Mouse (Mus musculus): Measurements from ENCODE around the gene Serping1. TPM values are rescaled to one million over a fixed set of nuclear protein-coding genes. Genes with fewer than 3 reads are reported as not detected.
A peak's percentile ranks its signal among the peaks of the same experiment; 100 is the strongest.

Serping1 gene
- polyA plus RNA-seq, 1 experiment from 2014 or later, result 62.5 TPM

DNA sequence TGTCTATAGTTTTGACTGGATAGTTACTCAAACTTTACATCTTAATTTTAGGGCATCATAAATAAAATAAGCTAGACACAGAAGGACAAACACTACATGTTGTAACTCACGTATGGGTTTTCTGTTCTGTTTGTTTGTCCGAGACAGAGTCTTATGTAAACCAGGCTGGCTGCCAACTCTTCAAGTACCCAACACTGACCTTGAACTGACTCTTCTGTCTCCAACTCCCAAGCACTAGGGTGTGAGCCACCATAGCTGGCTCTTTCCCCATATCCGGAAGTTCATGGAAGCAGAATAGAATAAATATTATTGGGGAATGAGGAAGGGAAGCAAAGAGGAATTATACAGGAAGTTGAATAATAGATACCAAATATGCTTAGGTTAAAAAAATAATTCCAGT, 17.3 kb upstream of the Serping1 start:
- Histone ChIP-seq H3K4me3 (ENCODE audit: low read length) (no peak overlapping the region), H3K27me3 (replicated peaks; ENCODE audit: control insufficient read depth, insufficient read depth, low read length) (no peaks in the 10 kb centered on the region), H3K36me3 (ENCODE audit: control insufficient read depth, insufficient read depth, low read length) (no peaks in the 10 kb centered on the region), H3K9me3 (ENCODE audit: control insufficient read depth, low read length) (peaks cover 3% of the 10 kb centered on the region; the same call in 1 of the 2 replicates), H3K27ac (ENCODE audit: low read length) (no peak overlapping the region), H3K9ac (ENCODE audit: low read depth, low read length) (no peak overlapping the region), H3K4me1 (ENCODE audit: control insufficient read depth, insufficient read depth, low read length) (no peaks in the 10 kb centered on the region), H3K4me2 (ENCODE audit: low read depth, low read length) (no peak overlapping the region)
- 58% methylated on average over 3 of the region's 3 CpGs for WGBS
- ATAC-seq, result peak; percentile 42; the same call in 1 of the 2 replicates

DNA sequence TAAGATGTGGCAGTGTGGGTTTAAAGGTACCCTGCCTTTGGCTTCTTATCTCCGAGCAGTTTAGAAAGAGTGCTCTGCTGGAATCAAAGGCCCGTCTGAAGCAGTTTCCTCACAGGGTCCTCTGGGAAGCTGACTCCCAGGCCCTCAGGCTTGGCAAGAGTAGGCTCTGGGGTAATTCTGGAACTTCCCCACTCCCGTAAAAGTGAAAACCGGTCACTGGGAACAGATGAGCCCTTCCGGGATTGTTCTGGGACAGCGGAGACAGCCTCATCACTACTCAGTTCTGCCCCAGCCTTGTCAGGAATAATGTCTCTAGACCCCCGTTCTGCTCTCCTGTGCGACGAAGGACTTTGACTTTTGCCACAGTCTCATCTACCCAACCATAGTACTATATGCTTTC, 15.2 kb upstream of the Serping1 start:
- H3K9ac ChIP-seq (ENCODE audit: low read depth, low read length), result no peak overlapping the region
- no peaks in the 10 kb centered on the region for H3K4me1 ChIP-seq (ENCODE audit: control insufficient read depth, insufficient read depth, low read length)
- no peaks in the 10 kb centered on the region for H3K27me3 ChIP-seq (replicated peaks; ENCODE audit: control insufficient read depth, insufficient read depth, low read length)
- H3K36me3 ChIP-seq (ENCODE audit: control insufficient read depth, insufficient read depth, low read length), result no peaks in the 10 kb centered on the region
- no peak for ATAC-seq
- H3K9me3 ChIP-seq (ENCODE audit: control insufficient read depth, low read length), result peaks cover 3% of the 10 kb centered on the region; the same call in 1 of the 2 replicates
- WGBS, result 56% methylated on average over 9 of the region's 9 CpGs
- no peak overlapping the region for H3K4me3 ChIP-seq (ENCODE audit: low read length)
- H3K27ac ChIP-seq (ENCODE audit: low read length), result no peak overlapping the region
- no peak overlapping the region for H3K4me2 ChIP-seq (ENCODE audit: low read depth, low read length)

DNA sequence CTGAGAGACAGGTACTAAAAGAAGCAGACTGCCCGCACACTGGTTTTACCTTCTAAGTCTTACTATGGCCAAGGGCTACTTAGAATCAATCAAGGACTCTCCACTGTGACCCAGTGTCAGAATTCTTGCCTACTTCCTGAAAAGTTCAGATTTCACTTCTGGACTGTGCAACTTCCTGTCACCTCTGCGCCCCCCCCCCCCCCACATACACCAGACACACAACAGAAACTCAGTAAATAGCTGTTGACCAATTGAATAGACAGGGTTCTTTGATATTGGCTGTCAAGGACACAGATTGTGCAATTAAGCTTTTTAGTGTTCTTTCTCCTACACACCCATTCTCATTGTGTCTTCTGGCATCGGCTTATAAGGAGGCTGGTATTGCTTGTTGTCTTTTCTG, 13.1 kb upstream of the Serping1 start:
- no peak for ATAC-seq
- no peaks in the 10 kb centered on the region for H3K27me3 ChIP-seq (replicated peaks; ENCODE audit: control insufficient read depth, insufficient read depth, low read length)
- no peak overlapping the region for H3K4me3 ChIP-seq (ENCODE audit: low read length)
- peaks cover 7% of the 10 kb centered on the region; the same call in 1 of the 2 replicates for H3K4me1 ChIP-seq (ENCODE audit: control insufficient read depth, insufficient read depth, low read length)
- WGBS, result 70% methylated on average over 3 of the region's 3 CpGs
- no peak overlapping the region for H3K27ac ChIP-seq (ENCODE audit: low read length)
- H3K9me3 ChIP-seq (ENCODE audit: control insufficient read depth, low read length), result no peaks in the 10 kb centered on the region
- H3K9ac ChIP-seq (ENCODE audit: low read depth, low read length), result no peak overlapping the region
- no peak overlapping the region for H3K4me2 ChIP-seq (ENCODE audit: low read depth, low read length)
- H3K36me3 ChIP-seq (ENCODE audit: control insufficient read depth, insufficient read depth, low read length), result no peaks in the 10 kb centered on the region

DNA sequence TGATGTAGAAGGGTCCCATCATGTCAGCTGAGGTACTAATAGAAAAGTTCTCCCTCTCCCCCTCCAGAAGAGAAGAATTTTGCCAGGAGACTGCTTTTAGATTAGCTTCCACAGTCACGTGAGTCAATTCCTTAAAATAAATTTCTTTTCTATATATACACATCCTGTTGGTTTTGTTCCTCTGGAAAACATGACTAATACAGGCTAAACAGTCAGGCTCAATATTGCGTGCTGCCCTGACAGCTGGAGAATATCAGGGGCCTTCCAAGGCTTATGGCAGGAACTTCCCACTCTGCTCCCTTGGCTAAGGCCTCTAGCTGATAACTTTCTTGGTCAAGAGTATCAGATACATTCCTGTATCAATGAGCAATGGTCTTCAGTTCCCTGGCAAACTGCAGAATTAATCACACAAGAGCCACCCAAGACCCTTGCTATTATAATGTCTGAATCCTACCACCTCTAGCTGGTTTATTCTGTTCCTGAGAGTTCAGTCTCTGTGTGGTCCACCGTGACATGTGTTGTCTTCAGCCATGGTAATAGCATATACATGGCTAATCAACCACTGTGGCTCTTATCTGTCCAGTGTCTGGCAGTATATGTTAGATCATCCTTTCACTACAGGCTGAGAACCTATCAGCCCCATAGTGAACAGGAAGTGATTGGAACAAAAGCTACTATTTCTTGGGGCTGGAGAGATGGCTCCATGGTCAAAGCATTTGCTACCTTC, 8.8 kb upstream of the Serping1 start:
- Histone ChIP-seq H3K36me3 (ENCODE audit: control insufficient read depth, insufficient read depth, low read length) (no peaks in the 10 kb centered on the region), H3K9me3 (ENCODE audit: control insufficient read depth, low read length) (no peaks in the 10 kb centered on the region), H3K4me3 (ENCODE audit: low read length) (no peak overlapping the region), H3K27me3 (replicated peaks; ENCODE audit: control insufficient read depth, insufficient read depth, low read length) (no peaks in the 10 kb centered on the region), H3K9ac (ENCODE audit: low read depth, low read length) (no peak overlapping the region), H3K4me1 (ENCODE audit: control insufficient read depth, insufficient read depth, low read length) (peaks cover 7% of the 10 kb centered on the region; the same call in 1 of the 2 replicates), H3K4me2 (ENCODE audit: low read depth, low read length) (no peak overlapping the region), H3K27ac (ENCODE audit: low read length) (peak overlapping the region; percentile 73)
- WGBS, result 50% methylated on average over 3 of the region's 3 CpGs
- peak; percentile 81 for ATAC-seq

DNA sequence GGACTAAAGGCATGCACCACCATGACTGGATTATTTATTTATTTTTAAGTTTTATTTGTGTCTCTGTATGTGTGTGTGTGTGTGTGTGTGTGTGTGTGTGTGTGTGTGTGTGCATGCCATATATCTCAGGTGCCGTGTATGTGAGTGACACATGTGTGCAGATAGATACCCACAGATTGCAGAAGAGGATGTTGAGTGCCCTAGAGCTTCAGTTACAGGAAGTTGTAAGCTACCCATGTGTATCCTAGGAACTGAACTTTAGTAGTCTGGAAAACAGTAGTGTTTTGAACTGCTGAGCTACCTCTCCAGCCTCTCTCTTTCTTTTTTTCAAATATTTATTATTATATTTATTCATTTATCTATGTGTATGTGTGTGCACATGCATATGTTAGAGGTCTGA, 8.1 kb upstream of the Serping1 start:
- Histone ChIP-seq H3K9ac (ENCODE audit: low read depth, low read length) (no peak overlapping the region), H3K9me3 (ENCODE audit: control insufficient read depth, low read length) (no peaks in the 10 kb centered on the region), H3K4me2 (ENCODE audit: low read depth, low read length) (no peak overlapping the region), H3K4me3 (ENCODE audit: low read length) (no peak overlapping the region), H3K36me3 (ENCODE audit: control insufficient read depth, insufficient read depth, low read length) (no peaks in the 10 kb centered on the region), H3K27ac (ENCODE audit: low read length) (peak overlapping the region; percentile 66; the same call in 1 of the 2 replicates), H3K27me3 (replicated peaks; ENCODE audit: control insufficient read depth, insufficient read depth, low read length) (no peaks in the 10 kb centered on the region; the same call in 1 of the 2 replicates), H3K4me1 (ENCODE audit: control insufficient read depth, insufficient read depth, low read length) (peaks cover 7% of the 10 kb centered on the region; the same call in 1 of the 2 replicates)
- WGBS, result 69% methylated on average over 1 of the region's 1 CpGs
- ATAC-seq, result no peak

DNA sequence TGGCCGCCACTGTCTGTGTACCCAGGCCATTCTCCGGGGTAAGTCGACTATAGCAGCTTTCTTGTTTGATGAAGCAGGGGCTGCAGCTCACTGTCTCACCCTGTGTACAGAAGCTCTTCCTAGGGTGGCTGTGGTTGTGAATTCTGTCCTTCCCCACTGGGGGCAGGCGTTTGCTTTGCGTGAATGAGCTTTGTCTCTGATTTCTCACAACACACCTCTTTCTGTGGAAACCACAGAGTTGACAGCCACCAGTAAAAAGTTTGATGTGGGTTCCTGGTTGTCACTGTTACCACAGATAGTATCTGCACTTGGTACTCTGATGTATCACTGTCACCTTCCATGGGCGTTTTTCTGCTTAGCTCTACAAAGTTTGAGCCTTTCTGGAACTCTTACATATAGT, 4.0 kb upstream of the Serping1 start:
- Histone ChIP-seq H3K36me3 (ENCODE audit: control insufficient read depth, insufficient read depth, low read length) (no peaks in the 10 kb centered on the region), H3K27me3 (replicated peaks; ENCODE audit: control insufficient read depth, insufficient read depth, low read length) (no peaks in the 10 kb centered on the region; the same call in 1 of the 2 replicates), H3K9me3 (ENCODE audit: control insufficient read depth, low read length) (no peaks in the 10 kb centered on the region), H3K4me2 (ENCODE audit: low read depth, low read length) (no peak overlapping the region), H3K4me1 (ENCODE audit: control insufficient read depth, insufficient read depth, low read length) (peaks cover 7% of the 10 kb centered on the region; the same call in 1 of the 2 replicates), H3K4me3 (ENCODE audit: low read length) (no peak overlapping the region), H3K27ac (ENCODE audit: low read length) (no peak overlapping the region), H3K9ac (ENCODE audit: low read depth, low read length) (no peak overlapping the region)
- 54% methylated on average over 6 of the region's 6 CpGs for WGBS
- no peak for ATAC-seq

DNA sequence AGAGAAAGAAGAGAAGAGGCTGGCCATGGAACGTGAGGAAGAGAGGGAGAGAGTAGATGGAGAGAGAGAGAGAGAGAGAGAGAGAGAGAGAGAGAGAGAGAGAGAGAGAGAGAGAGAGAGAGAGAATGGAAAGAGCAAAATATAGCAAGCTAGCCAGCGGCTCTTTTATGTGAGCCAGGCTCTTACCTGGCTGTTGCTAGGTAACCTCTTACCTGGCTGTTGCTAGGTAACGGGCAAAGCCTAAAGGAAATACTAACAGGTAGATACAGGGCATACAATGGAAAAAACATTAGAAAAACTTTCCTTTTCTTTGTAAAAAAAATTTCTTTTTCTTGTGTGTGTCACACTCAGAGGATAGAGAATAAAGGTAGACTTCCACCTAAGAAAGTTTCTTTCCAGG, 2.5 kb upstream of the Serping1 start:
- no peaks in the 10 kb centered on the region for H3K36me3 ChIP-seq (ENCODE audit: control insufficient read depth, insufficient read depth, low read length)
- H3K4me1 ChIP-seq (ENCODE audit: control insufficient read depth, insufficient read depth, low read length), result 0 out of 2 replicates have a peak, but pooled peaks cover 4% of the 10 kb centered on the region
- no peak for ATAC-seq
- no peak overlapping the region for H3K4me2 ChIP-seq (ENCODE audit: low read depth, low read length)
- no peak overlapping the region for H3K4me3 ChIP-seq (ENCODE audit: low read length)
- no peaks in the 10 kb centered on the region; the same call in 1 of the 2 replicates for H3K27me3 ChIP-seq (replicated peaks; ENCODE audit: control insufficient read depth, insufficient read depth, low read length)
- H3K9me3 ChIP-seq (ENCODE audit: control insufficient read depth, low read length), result no peaks in the 10 kb centered on the region
- no peak overlapping the region for H3K27ac ChIP-seq (ENCODE audit: low read length)
- H3K9ac ChIP-seq (ENCODE audit: low read depth, low read length), result no peak overlapping the region
- WGBS, result 48% methylated on average over 3 of the region's 3 CpGs

DNA sequence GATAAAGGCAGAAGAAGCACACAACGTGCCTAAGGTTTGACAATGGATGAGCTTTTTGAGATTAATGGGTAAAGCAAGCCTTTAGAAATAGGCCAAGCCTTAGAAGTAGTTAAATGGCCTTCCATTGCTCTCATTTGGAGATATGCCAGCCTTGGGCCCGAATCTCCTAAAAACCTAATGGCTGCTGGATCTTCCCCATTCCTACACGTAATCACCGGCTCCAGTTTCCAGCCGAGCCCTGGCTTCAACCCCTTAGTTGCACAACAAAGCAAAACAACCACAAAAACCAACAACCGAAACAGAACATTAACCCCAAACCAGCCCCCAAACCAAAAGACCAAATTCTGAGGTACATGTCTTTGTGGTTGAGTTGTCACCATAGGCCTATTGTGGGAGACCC, 421 bp upstream of the Serping1 start:
- H3K27me3 ChIP-seq (replicated peaks; ENCODE audit: control insufficient read depth, insufficient read depth, low read length), result no peaks in the 10 kb centered on the region; the same call in 1 of the 2 replicates
- ATAC-seq, result no peak
- no peak overlapping the region for H3K4me3 ChIP-seq (ENCODE audit: low read length)
- WGBS, result 75% methylated on average over 6 of the region's 6 CpGs
- peak overlapping the region; percentile 63 for H3K27ac ChIP-seq (ENCODE audit: low read length)
- H3K4me1 ChIP-seq (ENCODE audit: control insufficient read depth, insufficient read depth, low read length), result 0 out of 2 replicates have a peak, but pooled peaks cover 4% of the 10 kb centered on the region
- H3K36me3 ChIP-seq (ENCODE audit: control insufficient read depth, insufficient read depth, low read length), result no peaks in the 10 kb centered on the region
- H3K9ac ChIP-seq (ENCODE audit: low read depth, low read length), result no peak overlapping the region
- no peaks in the 10 kb centered on the region for H3K9me3 ChIP-seq (ENCODE audit: control insufficient read depth, low read length)
- no peak overlapping the region for H3K4me2 ChIP-seq (ENCODE audit: low read depth, low read length)

DNA sequence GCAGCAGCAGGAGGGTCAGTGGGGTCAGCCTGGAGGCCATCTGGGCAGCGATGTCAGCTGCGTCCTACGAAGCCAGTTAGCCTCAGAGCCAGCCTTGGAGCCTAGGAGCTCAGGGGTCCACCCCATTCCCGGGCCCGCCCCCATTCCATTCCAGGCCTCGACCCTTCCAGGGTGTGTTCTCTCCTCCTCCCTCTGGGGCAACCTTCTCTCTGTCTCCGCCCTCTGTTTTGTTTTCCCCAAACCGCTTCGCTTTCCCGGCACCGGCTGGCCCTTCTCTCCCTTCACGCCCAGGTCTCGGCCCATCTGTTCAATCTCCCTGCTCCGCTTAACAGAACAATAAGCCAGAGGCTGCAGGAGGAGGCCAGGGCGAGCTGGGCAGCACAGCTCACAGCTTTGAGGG, 493 bp downstream of the Serping1 start:
- peak overlapping the region; percentile 42 for H3K4me3 ChIP-seq (ENCODE audit: low read length)
- WGBS, result 6% methylated on average over 15 of the region's 15 CpGs
- H3K27ac ChIP-seq (ENCODE audit: low read length), result peak overlapping the region; percentile 45
- no peaks in the 10 kb centered on the region; the same call in 1 of the 2 replicates for H3K27me3 ChIP-seq (replicated peaks; ENCODE audit: control insufficient read depth, insufficient read depth, low read length)
- H3K9me3 ChIP-seq (ENCODE audit: control insufficient read depth, low read length), result no peaks in the 10 kb centered on the region
- 0 out of 2 replicates have a peak, but pooled peaks cover 4% of the 10 kb centered on the region for H3K4me1 ChIP-seq (ENCODE audit: control insufficient read depth, insufficient read depth, low read length)
- peak overlapping the region; percentile 48 for H3K4me2 ChIP-seq (ENCODE audit: low read depth, low read length)
- peak; percentile 95 for ATAC-seq
- no peaks in the 10 kb centered on the region for H3K36me3 ChIP-seq (ENCODE audit: control insufficient read depth, insufficient read depth, low read length)
- peak overlapping the region; percentile 66 for H3K9ac ChIP-seq (ENCODE audit: low read depth, low read length)

Measured in intestine, embryonic 16.5 days (tissue).